Mouse (Mus musculus) hematopoietic stem cell, adult 5-6 weeks (primary cell): Measurements from ENCODE around the gene Fyn. TPM values are rescaled to one million over a fixed set of nuclear protein-coding genes. Genes with fewer than 3 reads are reported as not detected.

ENCODE experiments used
- ATAC-seq, 2 experiments: fragments of 125-278 bp in 1 of 2; replicated peaks in 1 of 2; 2 replicates each; pipeline ENCODE4 v1.8.0; 2016 to 2017; ENCODE audit warnings: inconsistent platforms in 2 of 2, mild to moderate bottlenecking in 2 of 2, moderate number of reproducible peaks in 2 of 2, low read depth in 1 of 2, moderate TSS enrichment in 1 of 2; ENCODE audit not compliant: low FRiP score in 2 of 2, poor library complexity in 2 of 2, severe bottlenecking in 2 of 2, insufficient read depth in 1 of 2, low TSS enrichment in 1 of 2
- total RNA-seq: library from RNA; stranded (forward); fragments of 172-1452, 232-1000 nt; gene quantifications from 2 replicates; pipeline ENCODE4 v1.2.3, GENCODE M21; 2017

Gene Fyn
- total RNA-seq, 1 experiment from 2014 or later = 43.7 TPM

DNA sequence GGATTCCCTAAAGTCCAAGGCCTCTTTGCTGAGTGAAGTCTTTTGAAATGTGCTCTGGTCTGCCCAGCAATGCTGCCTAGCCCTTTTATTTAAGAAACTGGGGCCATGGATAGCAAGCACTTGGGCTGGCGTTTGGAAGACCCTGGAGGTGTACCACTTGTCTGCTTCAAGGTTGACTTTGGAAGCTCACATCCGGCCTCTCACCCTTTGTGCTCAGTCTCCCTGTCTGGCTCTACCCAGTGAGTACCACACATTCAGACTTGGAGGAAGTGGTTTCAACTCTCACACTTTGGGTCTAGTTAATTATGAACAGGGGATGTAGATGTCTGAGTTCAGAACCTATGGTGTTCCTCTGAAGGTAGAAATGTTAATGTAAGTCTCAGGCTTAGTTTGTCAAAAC lies 2.8 kb downstream of the Fyn start:
- ATAC-seq = no peak

DNA sequence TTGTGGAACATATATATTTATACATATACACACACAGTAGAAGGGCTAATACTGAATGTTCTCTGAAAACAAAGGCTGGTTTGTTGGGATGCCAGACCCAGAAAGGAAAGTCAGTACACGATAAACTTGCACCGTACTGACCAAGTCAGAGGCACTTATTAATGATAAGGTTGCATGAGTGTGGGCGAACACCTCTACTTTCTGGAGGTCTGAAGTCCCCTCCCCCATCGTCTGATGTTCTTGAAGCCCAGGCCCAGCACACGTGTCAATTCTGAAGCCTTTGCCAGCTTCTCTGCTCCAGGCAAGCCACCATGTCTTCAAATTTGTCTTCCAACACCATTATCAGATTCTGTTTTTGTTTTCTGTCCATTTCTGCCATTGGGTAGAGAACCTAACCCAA lies 3.3 kb downstream of the Fyn start:
- no peak for ATAC-seq

DNA sequence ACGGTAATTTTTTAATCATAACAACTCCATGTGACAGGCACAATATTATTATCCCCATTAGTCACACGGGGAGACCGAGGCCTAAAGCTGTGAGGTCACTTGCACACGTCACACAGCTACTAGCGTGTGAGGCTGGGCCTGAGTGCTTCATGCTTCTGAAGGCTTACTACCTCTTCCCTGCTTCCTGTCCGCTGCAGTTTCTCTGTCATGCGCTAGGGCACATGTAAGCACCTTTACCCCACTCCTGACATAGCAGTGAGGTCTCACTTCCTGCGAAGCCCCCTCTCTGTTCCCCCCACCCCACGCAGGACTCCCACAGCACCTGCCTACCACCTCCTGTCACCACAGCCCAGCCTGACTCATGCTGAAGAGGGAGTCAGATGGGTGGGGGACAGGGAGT lies 8.0 kb downstream of the Fyn start:
- no peak for ATAC-seq

DNA sequence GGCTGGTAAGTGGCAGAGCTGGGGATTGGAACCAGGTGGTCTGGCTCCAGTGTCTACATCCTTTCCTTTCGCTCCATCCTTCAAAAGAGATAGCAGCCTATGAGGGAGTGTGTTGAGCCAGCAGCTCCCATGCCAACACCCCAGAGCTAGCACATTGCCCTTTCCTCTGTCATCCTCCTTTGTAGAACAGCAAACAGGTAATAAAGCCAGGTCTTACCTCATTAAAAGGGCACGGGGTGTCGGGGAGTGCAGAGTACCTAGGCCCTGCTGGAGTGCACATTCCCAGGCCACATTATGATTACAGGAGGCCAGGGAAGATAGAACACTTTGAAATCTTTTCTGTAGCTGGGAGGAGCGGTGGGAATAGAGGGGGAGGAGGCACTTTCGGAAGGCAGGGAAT lies 8.6 kb downstream of the Fyn start:
- ATAC-seq = no peak

DNA sequence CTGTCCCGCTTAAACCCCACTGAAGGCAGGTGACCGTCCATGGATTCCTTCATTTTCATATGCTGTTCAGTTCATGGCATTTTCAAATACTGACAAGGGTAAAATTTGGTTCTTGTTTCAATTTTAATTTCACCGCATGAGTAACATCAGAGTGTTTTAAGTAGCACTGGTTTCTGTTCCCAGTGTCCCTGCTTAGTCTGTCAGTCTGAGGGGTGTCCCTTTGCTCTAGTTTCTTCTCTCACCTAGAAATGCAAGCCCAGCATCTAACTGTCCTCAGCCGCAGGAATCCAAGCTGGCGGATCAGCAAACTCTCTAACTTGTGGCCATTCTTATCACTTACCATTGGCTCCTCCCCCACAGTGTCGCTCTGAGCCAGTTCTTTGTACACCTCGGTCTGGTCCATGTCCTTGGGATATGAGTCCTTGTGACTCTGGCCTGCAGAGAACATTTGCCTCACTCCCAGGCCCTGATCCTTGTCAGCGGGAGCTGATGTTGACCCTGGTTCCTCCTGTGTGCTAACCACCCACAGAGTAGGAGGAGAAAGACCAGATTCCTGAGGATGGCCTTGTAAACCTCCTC lies 9.5 kb downstream of the Fyn start:
- ATAC-seq = no peak

DNA sequence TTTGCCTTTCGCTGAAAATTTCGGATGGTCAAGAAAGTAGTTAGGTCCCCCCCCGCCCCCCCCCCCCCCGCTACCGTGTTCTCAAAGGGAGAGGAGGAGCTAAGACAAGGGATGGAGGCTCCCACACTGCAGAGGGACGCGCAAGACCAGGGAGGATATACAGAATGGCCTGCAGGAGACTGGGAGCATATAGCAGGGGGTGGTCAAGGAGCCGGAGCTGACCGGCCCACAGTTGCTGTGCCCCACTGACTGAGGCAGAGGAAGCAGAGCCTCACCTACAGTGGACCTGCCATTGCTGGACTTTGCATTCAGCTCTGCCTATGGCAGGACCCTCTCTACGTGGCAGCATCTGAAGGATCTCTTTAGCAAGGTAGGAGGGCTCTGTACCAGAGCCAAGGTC lies 10.6 kb downstream of the Fyn start:
- no peak for ATAC-seq

DNA sequence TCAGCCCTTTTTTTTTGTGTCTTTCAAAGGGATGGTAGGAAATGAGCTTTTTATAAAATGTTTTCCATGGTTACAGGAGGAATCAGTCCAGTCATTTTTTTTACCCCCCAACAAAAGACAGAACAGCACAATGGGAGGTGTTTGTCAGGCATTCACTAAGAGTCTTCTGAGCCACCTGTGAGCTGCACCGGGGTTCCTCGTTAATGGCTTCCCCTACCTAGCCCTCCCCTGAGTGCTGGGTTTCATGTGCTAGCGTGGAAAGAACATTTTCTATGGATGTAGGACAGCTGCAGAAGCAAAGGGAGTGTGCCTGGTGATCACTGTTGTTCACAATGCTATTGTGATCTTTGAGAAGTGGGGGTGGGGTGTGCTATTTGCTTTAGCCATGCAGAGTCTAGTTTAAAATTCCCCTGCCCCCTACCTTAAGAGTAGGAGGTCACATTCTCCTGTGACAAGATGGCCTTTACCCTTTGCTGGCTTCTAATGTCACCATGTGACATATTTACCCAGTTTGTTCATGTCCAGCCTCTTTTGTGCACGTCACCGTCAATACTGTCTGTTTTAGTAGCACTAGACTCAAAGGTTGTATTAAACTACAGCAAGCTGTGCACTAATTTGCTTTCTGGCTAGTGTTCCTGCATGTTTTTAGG lies 11.2 kb downstream of the Fyn start:
- no peak for ATAC-seq

DNA sequence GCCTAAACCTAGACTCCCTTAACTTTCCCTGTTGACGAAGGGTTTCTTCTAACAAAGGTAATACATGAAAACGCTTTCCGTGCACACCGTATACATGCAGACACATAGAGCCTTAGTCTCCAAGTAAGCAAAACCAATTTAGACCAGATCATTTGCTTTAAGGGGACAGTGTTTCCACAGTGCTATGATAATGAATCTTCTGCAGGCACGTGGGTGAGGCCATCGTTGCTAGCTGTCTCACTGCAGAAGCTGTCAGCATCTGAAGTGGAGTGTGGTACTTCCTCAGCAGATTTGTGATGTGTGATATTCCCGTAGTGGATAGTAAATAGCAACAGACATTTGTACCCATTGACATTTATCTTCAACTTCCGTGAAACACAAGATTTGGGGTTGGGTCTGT lies 16.6 kb downstream of the Fyn start:
- no peak for ATAC-seq

DNA sequence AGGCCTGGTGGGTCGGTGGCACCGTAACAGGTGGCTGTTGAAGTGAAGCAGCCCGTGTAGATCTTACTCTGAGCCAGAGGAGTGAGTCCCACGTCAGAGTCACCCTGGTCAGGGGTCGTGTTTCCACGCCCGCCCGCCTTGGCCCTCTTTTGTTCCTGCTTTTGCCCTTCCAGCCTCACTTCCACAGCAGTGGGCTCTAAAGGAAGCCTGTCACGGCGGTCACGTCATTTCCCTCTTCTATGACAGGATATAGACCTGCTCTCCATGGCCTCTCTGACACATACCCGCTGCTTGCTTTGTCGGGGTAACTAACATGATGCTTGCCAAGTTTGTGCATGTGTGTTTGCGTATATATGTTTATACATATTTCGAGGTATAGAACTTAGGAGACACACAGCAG lies 17.5 kb downstream of the Fyn start:
- peak; percentile 75 to 82 for ATAC-seq

DNA sequence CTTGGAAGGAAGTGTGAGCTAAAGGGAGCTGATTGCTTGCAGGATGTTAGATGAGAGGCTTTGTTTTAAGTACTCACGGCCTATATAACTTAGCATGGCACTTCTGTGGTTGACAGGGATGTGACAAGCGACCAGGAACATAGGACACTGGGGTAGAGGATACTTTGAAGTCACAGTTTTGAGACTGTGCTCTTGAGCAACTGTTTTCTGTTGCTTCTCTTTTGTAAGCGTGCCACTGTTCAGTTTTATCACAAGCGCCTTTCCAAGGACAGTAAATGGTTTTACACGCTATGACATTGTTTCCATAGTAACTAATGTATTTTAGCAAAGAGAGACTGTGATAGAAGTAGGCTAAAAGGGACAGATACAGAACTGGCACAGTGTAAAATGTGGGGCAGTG lies 18.4 kb downstream of the Fyn start:
- no peak for ATAC-seq

DNA sequence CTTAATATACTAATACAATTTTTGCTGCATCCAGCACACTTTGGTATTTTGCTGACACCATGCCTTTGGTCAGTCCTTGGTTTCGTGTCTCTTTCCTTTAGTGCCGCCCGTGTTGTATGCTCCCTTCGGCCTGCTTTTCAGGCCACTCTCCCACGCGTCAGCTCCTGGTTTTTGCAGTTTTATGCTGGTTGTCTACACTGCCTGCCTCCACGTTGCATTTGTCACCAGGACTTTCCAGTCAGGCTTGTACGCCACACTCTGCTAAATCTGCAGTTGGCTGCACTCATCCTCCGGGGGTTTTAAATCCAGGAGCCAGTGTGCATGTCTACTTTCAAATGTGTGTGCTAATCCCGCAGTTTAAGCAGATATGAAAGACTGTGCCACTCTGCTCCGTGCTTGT lies 18.9 kb downstream of the Fyn start:
- no peak for ATAC-seq

DNA sequence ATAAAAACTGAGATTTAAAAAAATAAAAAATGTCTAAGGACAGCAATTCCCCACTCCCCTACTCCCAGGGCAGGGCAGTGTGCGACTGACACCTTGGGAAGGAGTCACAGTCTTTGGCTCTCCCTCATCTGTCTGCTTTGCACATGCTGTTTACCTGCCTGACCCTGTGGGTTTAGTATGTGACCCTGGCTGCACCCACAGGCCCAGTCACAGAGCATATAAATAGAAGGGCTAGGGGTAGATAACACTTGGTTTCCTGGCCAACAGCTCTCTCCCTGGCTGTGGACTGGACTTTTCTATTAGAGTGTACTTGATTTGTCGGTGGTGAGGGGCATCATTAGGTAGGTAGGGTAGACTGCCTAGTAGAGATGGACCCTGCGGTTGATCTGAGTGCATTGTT lies 19.5 kb downstream of the Fyn start:
- no peak for ATAC-seq

DNA sequence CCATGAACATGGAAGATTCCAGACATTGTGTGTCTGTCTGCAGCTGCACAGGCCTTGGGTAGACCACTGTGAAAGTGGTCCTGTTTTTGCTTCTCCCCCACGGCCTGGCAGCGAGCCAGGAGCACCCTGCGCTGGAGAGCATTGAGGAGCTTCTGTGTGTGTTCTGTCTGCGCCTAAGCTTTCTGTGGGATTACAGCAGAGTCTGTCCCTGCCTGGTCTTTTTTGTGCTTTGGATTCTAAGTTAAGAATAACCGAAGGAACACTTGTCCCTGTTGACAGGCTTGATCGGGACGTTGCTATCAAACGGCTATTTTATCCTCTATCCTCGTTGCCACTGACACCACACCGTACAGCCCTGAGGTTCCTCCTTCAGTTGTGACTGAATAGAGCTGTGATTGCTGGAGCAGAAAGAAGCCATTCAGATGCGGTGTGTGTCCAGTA lies 20.8 kb downstream of the Fyn start:
- ATAC-seq = no peak

DNA sequence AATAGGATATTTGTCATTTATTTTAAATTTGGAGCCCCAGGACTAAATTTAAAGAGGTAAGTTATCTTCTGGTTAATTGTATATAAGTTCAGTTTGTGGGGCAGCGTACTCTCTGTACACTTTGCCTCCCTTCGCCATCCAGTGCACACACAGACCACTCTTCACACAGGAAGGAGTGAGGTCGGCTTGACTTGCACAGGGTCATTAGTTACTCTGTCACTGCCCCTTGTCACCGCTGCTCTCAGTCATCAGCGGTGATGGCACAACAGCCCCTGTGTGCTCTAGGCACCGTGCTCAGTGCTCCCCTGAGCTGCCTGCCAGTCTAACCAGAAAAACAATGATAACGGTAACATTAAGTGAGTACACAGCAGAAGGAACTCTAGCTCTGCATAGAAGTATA lies 21.9 kb downstream of the Fyn start:
- no peak for ATAC-seq

DNA sequence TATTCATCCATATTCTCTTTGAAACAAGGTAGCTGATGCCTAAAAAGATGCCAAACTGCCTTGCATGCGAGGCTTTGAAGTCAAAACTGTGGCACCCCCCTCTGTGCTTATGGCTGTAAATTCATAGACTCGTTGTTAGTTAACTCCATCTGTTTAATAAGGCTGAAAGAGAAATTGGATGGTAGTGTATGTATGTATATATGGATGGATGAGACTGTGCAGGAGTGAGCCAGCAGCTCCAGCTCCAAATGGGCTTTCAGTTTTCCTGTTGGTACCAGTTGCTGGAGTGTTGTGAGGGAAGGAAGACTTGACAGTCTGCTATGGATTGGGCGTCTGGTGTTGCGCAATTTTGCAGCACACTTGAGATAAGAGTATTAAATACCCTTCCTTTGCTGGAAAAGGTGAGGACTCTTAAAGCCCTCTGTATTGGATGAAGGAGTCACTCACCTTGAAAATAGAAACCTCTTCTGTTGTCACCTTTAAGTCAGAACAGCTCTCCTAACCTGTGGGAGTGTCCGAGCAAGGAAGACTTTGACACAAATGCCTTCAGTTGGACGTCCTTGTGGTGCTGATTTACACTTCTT lies 24.3 kb downstream of the Fyn start:
- no peak for ATAC-seq

DNA sequence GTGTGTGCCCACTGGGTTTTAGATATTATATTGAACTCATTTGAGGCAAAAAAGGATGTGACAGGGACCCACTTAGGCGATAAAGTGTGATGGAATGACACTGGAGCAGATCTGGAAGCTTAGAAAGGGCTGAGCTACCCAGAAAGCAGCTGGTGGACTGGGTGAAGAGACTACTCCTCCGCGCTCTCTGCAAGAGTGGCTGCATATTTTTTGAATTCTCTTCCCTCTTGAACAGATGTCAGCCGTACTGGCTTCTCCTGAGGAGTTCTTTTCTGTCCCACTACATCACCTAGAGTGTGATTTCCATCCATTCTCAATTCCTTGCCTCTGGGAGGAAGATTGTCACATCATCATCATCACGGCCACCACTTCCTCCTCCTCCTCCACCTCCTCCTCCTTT lies 26.9 kb downstream of the Fyn start:
- ATAC-seq = no peak

DNA sequence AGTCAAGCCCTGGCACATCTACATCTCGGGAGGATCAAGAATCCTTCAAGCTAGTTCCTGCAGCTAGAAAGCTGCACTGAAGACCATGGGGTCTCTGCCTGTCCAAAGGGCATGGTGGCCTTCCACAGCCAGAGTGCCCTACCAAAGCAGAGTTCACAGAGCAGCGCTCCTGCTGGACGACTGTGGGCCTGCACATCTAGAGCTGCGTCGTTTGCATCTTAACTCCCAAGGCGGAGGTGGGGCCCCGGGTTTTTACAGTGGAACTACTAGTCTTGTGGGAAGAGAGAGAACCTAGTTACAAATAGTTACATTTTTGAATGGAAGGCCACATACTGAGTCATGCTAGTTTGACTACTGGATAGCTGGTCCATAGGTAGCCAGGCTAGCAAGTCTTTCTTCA lies 30.3 kb downstream of the Fyn start:
- no peak for ATAC-seq

DNA sequence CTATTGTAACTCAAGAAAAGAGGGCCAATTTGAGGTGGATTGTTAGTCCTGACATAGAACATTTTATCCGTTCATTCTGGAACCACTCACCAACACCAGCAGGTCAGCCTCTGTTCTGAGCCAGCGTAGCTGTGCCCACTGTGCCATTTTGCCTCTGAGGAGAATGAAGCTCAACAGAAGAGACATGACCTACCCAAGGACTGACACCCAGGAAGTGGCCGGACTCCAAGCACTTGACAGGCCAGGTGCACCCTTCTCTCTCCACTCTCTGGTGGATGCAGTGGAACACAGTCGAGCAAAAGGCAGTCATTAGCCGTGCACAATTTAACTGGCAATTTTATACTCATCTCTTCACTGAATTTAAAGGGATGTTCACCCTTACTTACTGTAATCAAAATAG lies 31.5 kb downstream of the Fyn start:
- ATAC-seq = no peak

DNA sequence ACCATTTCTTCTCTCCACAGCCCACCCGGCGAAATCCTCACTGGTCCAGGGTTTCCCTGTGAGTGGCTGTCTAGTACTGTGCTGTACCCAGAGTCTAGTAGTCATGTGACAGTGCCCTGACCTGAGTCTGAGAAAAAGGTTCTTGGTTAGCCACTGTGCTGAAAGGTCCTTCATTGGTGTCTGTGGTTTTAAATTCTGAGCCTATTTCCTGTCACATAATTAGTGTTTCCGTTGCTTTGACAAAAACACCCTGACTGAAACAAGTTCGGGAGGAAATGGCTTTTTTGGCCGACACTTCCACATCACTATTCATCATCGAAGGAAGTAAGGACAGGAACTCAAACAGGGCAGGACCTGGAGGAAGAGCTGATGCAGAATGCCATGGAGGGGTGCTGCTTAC lies 33.8 kb downstream of the Fyn start:
- ATAC-seq = peak; percentile 39 to 48; a peak in 1 of 4 replicates
